Mouse (Mus musculus): ENCODE results near the gene Efna1. TPM values are rescaled to one million over a fixed set of nuclear protein-coding genes. Genes with fewer than 3 reads are reported as not detected.
A peak's percentile ranks its signal among the peaks of the same experiment; 100 is the strongest.

The Efna1 gene
- polyA plus RNA-seq, 1 experiment: 13.9 TPM

- Histone ChIP-seq H3ac (ENCODE audit: control insufficient read depth, insufficient read length, low read depth) (peak overlapping the region; percentile 36), H3K79me2 (ENCODE audit: control insufficient read depth, insufficient read depth) (no peaks in the 10 kb centered on the region), H3K4me3 (ENCODE audit: insufficient read depth, poor library complexity, severe bottlenecking) (peak overlapping the region; percentile 18), H3K36me3 (ENCODE audit: control insufficient read depth, insufficient read depth) (no peaks in the 10 kb centered on the region), H3K27me3 (ENCODE audit: control insufficient read depth, insufficient read depth, insufficient read length) (peaks cover 9% of the 10 kb centered on the region), H3K79me3 (ENCODE audit: low read depth) (no peaks in the 10 kb centered on the region)
- no peak for TF ChIP-seq MAX (IDR thresholded peaks at IDR 0.05)
- TF ChIP-seq USF1 (IDR thresholded peaks at IDR 0.05; ENCODE audit: low read depth): no peak
- TF ChIP-seq CEBPB (IDR thresholded peaks at IDR 0.05; ENCODE audit: low read depth): no peak
- TF ChIP-seq MYOD1 (IDR thresholded peaks at IDR 0.05; ENCODE audit: control insufficient read depth, insufficient read length, low read depth): no peak
- TF ChIP-seq CTCF (IDR thresholded peaks at IDR 0.05; ENCODE audit: control insufficient read depth, insufficient read depth, insufficient read length): peak; percentile 95
- TF ChIP-seq FOSL1 (IDR thresholded peaks at IDR 0.05; ENCODE audit: insufficient read depth, low read length, poor library complexity, severe bottlenecking): no peak
- TF ChIP-seq MYOG (IDR thresholded peaks at IDR 0.05; ENCODE audit: control insufficient read depth, extremely low read depth, insufficient read length): no peak
Measured at GRCm38 (mm10) chr3:89315195-89315929, 34.4 kb upstream of the Efna1 start.

GRCm38 (mm10) chr3:89314791-89315190 lies 33.8 kb upstream of the Efna1 start:
- Histone ChIP-seq H3K79me2 (ENCODE audit: control insufficient read depth, insufficient read depth) (no peaks in the 10 kb centered on the region), H3K27me3 (ENCODE audit: control insufficient read depth, insufficient read depth, insufficient read length) (peaks cover 9% of the 10 kb centered on the region), H3K36me3 (ENCODE audit: control insufficient read depth, insufficient read depth) (no peaks in the 10 kb centered on the region), H3K79me3 (ENCODE audit: low read depth) (no peaks in the 10 kb centered on the region), H3K4me3 (ENCODE audit: insufficient read depth, poor library complexity, severe bottlenecking) (no peak overlapping the region), H3ac (ENCODE audit: control insufficient read depth, insufficient read length, low read depth) (no peak overlapping the region)
- TF ChIP-seq CEBPB (IDR thresholded peaks at IDR 0.05; ENCODE audit: low read depth) (no peak), CTCF (IDR thresholded peaks at IDR 0.05; ENCODE audit: control insufficient read depth, insufficient read depth, insufficient read length) (no peak), FOSL1 (IDR thresholded peaks at IDR 0.05; ENCODE audit: insufficient read depth, low read length, poor library complexity, severe bottlenecking) (no peak)

GRCm38 (mm10) chr3:89314340-89314739 lies 33.4 kb upstream of the Efna1 start:
- H3K79me2 ChIP-seq (ENCODE audit: control insufficient read depth, insufficient read depth): no peaks in the 10 kb centered on the region
- no peak overlapping the region for H3K4me3 ChIP-seq (ENCODE audit: insufficient read depth, poor library complexity, severe bottlenecking)
- no peak overlapping the region for H3ac ChIP-seq (ENCODE audit: control insufficient read depth, insufficient read length, low read depth)
- TF ChIP-seq CEBPB (IDR thresholded peaks at IDR 0.05; ENCODE audit: low read depth) (no peak), CTCF (IDR thresholded peaks at IDR 0.05; ENCODE audit: control insufficient read depth, insufficient read depth, insufficient read length) (no peak), MYOG (IDR thresholded peaks at IDR 0.05; ENCODE audit: control insufficient read depth, extremely low read depth, insufficient read length) (no peak), MAX (IDR thresholded peaks at IDR 0.05) (no peak), FOSL1 (IDR thresholded peaks at IDR 0.05; ENCODE audit: insufficient read depth, low read length, poor library complexity, severe bottlenecking) (no peak), MYOD1 (IDR thresholded peaks at IDR 0.05; ENCODE audit: control insufficient read depth, insufficient read length, low read depth) (no peak), USF1 (IDR thresholded peaks at IDR 0.05; ENCODE audit: low read depth) (no peak)
- peaks cover 6% of the 10 kb centered on the region for H3K27me3 ChIP-seq (ENCODE audit: control insufficient read depth, insufficient read depth, insufficient read length)
- H3K36me3 ChIP-seq (ENCODE audit: control insufficient read depth, insufficient read depth): no peaks in the 10 kb centered on the region
- H3K79me3 ChIP-seq (ENCODE audit: low read depth): no peaks in the 10 kb centered on the region

- Histone ChIP-seq H3K79me3 (ENCODE audit: low read depth) (no peaks in the 10 kb centered on the region), H3ac (ENCODE audit: control insufficient read depth, insufficient read length, low read depth) (no peak overlapping the region), H3K79me2 (ENCODE audit: control insufficient read depth, insufficient read depth) (no peaks in the 10 kb centered on the region), H3K4me3 (ENCODE audit: insufficient read depth, poor library complexity, severe bottlenecking) (no peak overlapping the region), H3K27me3 (ENCODE audit: control insufficient read depth, insufficient read depth, insufficient read length) (no peaks in the 10 kb centered on the region), H3K36me3 (ENCODE audit: control insufficient read depth, insufficient read depth) (no peaks in the 10 kb centered on the region)
- no peak for TF ChIP-seq USF1 (IDR thresholded peaks at IDR 0.05; ENCODE audit: low read depth)
- TF ChIP-seq CTCF (IDR thresholded peaks at IDR 0.05; ENCODE audit: control insufficient read depth, insufficient read depth, insufficient read length): peak; percentile 60
Measured at GRCm38 (mm10) chr3:89308089-89308488, 27.1 kb upstream of the Efna1 start.

GRCm38 (mm10) chr3:89305551-89306325 lies 24.8 kb upstream of the Efna1 start:
- no peaks in the 10 kb centered on the region for H3K79me3 ChIP-seq (ENCODE audit: low read depth)

More at GRCm38 (mm10) chr3:89305551-89306325, 24.8 kb upstream of the Efna1 start:
- TF ChIP-seq USF1 (IDR thresholded peaks at IDR 0.05; ENCODE audit: low read depth) (no peak), MAX (IDR thresholded peaks at IDR 0.05) (no peak), CTCF (IDR thresholded peaks at IDR 0.05; ENCODE audit: control insufficient read depth, insufficient read depth, insufficient read length) (no peak), MYOG (IDR thresholded peaks at IDR 0.05; ENCODE audit: control insufficient read depth, extremely low read depth, insufficient read length) (no peak), FOSL1 (IDR thresholded peaks at IDR 0.05; ENCODE audit: insufficient read depth, low read length, poor library complexity, severe bottlenecking) (no peak), MYOD1 (IDR thresholded peaks at IDR 0.05; ENCODE audit: control insufficient read depth, insufficient read length, low read depth) (no peak), CEBPB (IDR thresholded peaks at IDR 0.05; ENCODE audit: low read depth) (no peak)
- H3ac ChIP-seq (ENCODE audit: control insufficient read depth, insufficient read length, low read depth): no peak overlapping the region
- H3K27me3 ChIP-seq (ENCODE audit: control insufficient read depth, insufficient read depth, insufficient read length): no peaks in the 10 kb centered on the region
- H3K36me3 ChIP-seq (ENCODE audit: control insufficient read depth, insufficient read depth): no peaks in the 10 kb centered on the region
- no peaks in the 10 kb centered on the region for H3K79me2 ChIP-seq (ENCODE audit: control insufficient read depth, insufficient read depth)
- H3K4me3 ChIP-seq (ENCODE audit: insufficient read depth, poor library complexity, severe bottlenecking): no peak overlapping the region
